Mouse (Mus musculus): ENCODE measurements around the gene Pde6h. TPM values are rescaled to one million over a fixed set of nuclear protein-coding genes. Genes with fewer than 3 reads are reported as not detected.
A peak's percentile ranks its signal among the peaks of the same experiment; 100 is the strongest.

Gene Pde6h
- total RNA-seq, 2 experiments from 2014 or later: not detected

GRCm38 (mm10) chr6:136910247-136910890 lies 13.3 kb upstream of the Pde6h start:
- no peak for ATAC-seq (replicated peaks; ENCODE audit: poor library complexity, severe bottlenecking)

GRCm38 (mm10) chr6:136912751-136913265 lies 10.8 kb upstream of the Pde6h start:
- no peak for ATAC-seq (replicated peaks; ENCODE audit: poor library complexity, severe bottlenecking)

GRCm38 (mm10) chr6:136913384-136914126 lies 10.1 kb upstream of the Pde6h start:
- peak; percentile 50 for ATAC-seq (replicated peaks; ENCODE audit: poor library complexity, severe bottlenecking)

GRCm38 (mm10) chr6:136914234-136914633 lies 9.4 kb upstream of the Pde6h start:
- no peak for ATAC-seq (replicated peaks; ENCODE audit: poor library complexity, severe bottlenecking)

- no peak for ATAC-seq (replicated peaks; ENCODE audit: poor library complexity, severe bottlenecking)
Observed at GRCm38 (mm10) chr6:136915721-136916395, 7.8 kb upstream of the Pde6h start.

- ATAC-seq (replicated peaks; ENCODE audit: poor library complexity, severe bottlenecking): no peak
Observed at GRCm38 (mm10) chr6:136917885-136918284, 5.7 kb upstream of the Pde6h start.

GRCm38 (mm10) chr6:136920320-136921257 lies 3.0 kb upstream of the Pde6h start:
- ATAC-seq (replicated peaks; ENCODE audit: poor library complexity, severe bottlenecking): peak; percentile 72

- no peak for ATAC-seq (replicated peaks; ENCODE audit: poor library complexity, severe bottlenecking)
Observed at GRCm38 (mm10) chr6:136921601-136922000, 2.0 kb upstream of the Pde6h start.

GRCm38 (mm10) chr6:136922080-136922479 lies 1.6 kb upstream of the Pde6h start, which contains the start of gene Erp27:
Gene Erp27 (minus strand): TSS chr6:136922180.
- no peak for ATAC-seq (replicated peaks; ENCODE audit: poor library complexity, severe bottlenecking)

GRCm38 (mm10) chr6:136922871-136923270 lies 761 bp upstream of the Pde6h start:
- no peak; the same call in 1 of the 2 replicates for ATAC-seq (replicated peaks; ENCODE audit: poor library complexity, severe bottlenecking)

- no peak; the same call in 1 of the 2 replicates for ATAC-seq (replicated peaks; ENCODE audit: poor library complexity, severe bottlenecking)
Observed at GRCm38 (mm10) chr6:136925049-136925448, 1.4 kb downstream of the Pde6h start.

GRCm38 (mm10) chr6:136927626-136928025 lies 4.0 kb downstream of the Pde6h start:
- no peak for ATAC-seq (replicated peaks; ENCODE audit: poor library complexity, severe bottlenecking)

GRCm38 (mm10) chr6:136930677-136931076 lies 7.0 kb downstream of the Pde6h start:
- peak; percentile 96 for ATAC-seq (replicated peaks; ENCODE audit: poor library complexity, severe bottlenecking)

GRCm38 (mm10) chr6:136931246-136931645 lies 7.6 kb downstream of the Pde6h start:
- ATAC-seq (replicated peaks; ENCODE audit: poor library complexity, severe bottlenecking): no peak

- ATAC-seq (replicated peaks; ENCODE audit: poor library complexity, severe bottlenecking): no peak
Observed at GRCm38 (mm10) chr6:136934068-136934467, 10.4 kb downstream of the Pde6h start.

GRCm38 (mm10) chr6:136935233-136935632 lies 11.6 kb downstream of the Pde6h start:
- ATAC-seq (replicated peaks; ENCODE audit: poor library complexity, severe bottlenecking): 0 out of 2 replicates have a peak, but pooled peaks have one; percentile 8

- no peak for ATAC-seq (replicated peaks; ENCODE audit: poor library complexity, severe bottlenecking)
Observed at GRCm38 (mm10) chr6:136936361-136936760, 12.7 kb downstream of the Pde6h start.

GRCm38 (mm10) chr6:136937117-136937516 lies 13.5 kb downstream of the Pde6h start:
- ATAC-seq (replicated peaks; ENCODE audit: poor library complexity, severe bottlenecking): no peak

GRCm38 (mm10) chr6:136938331-136939126 lies 14.9 kb downstream of the Pde6h start:
- ATAC-seq (replicated peaks; ENCODE audit: poor library complexity, severe bottlenecking): peak; percentile 26
